Mouse (Mus musculus): ENCODE measurements around the gene Necap2.

Gene Necap2

DNA sequence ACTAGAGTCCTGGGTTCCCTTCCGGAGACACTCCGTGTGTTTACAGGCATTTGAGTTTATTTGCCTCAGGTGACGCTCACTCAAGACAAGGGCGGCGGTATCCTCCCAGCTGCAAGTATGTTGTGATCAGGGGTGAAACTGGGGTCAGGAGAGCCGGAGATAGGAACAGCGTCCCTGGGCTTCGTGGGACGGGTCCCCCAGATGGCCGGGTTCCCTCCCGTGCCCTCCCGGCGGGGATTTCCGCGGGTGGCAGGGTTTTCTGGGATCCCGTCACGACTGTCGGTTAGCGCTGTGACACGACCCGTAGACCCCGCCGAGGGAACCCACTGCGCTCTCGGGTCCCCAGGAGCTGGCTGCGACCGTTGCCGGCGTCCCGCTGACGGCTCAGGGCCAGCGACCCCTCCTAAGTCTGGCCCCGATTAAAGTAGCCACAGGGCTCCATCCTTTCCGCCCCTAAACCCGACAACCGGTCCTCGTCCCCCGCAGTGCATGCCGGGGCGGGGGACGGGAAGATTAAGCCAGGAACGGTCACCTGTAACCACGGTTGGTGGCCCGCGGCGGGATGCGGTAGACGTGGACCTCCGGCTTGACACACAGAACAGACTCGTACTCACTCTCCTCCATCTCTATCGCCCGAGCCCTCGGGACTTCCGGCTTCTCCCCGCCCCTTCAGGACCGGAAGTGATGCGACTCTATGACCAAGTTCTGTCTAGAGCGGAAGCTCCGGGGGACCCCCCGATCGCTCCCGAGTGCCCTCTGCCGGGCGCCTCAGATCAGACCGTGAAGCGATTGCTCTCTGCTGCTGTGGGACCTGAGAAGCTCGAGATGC is at the start of gene Necap2:
TSS of gene Necap2 (minus strand) at position 677 of the 829 bp plus-strand sequence.
- DNase-seq (ENCODE audit: low read depth), result peak; percentile 98

DNA sequence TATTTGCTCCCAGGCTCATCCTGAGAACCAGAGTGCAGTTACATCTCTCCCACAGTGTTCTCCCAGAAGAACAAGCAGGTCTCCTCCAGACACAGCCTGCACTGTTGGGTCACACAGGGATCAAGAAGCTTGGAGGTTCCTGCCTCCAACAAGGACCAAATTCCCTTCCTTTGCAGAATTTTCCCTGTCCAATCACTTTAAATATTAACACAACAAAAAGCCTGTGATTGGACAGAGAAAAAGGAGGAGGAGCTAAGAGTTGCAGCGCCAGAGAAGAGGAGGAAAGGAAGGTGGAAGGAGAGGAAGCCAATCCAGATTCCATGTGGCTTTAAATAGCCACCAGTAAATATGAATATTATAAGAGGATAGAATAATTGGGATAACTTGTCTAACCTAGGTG is 44.9 kb upstream of the Necap2 start:
- DNase-seq (ENCODE audit: low read depth), result no peak

DNA sequence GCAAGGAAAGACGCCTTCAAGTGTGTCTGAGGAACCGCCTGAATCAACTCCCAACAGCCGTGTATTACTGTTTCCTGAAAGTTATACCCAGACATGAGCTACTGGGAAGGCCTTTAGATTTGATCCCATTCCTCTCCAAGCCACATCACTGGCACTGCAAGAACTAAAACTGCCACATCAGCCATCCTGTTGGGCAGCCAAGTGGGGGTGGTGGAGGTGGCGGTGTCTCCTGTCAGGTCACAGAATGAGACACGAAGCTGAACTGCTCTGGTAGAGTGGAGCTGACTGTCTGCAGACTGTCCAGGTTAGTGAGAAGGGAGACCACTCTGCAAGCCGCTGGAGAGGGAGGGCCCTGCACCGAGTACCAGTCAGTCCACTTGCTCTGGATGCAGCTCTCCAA is 44.5 kb upstream of the Necap2 start:
- no peak for DNase-seq (ENCODE audit: low read depth)

DNA sequence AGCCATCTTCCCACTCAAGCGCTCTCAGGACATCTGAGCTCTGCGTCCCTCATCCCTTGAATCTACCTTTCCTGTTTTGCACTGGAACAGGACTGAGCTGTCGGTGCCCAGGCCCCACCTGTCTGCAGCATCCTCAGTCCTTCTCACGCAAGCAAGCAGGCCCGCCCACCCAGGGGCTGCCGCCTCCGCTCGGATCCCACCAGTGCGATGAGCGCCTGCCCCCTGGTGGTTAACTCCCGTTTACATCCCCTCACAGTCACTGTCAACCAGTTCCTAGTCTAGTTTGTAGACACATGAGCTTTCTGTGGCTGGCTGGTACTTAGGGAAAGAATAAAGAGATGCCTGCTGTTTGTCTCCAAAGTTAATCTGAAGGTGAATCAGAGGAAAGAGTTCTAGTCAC is 42.5 kb upstream of the Necap2 start:
- DNase-seq (ENCODE audit: low read depth), result peak; percentile 48

DNA sequence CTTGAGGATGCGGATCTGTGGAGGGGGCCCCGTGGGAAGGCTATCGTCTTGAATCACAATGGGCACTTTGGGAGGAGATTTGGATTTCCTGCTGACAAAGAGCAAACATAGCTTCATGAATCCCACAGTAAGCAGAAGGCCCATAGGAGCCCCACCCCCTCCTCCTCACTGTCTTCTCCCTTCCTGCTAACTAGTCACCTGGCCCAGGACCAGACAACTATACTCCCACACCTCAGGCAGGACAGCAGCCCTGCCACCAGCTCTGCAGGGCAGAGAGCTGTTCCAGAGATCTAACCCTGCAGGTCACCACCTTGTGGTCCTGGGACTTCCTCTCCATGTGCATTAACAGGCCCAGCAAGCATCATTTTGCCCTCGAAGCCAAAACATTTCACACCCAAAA is 40.5 kb upstream of the Necap2 start:
- no peak for DNase-seq (ENCODE audit: low read depth)

DNA sequence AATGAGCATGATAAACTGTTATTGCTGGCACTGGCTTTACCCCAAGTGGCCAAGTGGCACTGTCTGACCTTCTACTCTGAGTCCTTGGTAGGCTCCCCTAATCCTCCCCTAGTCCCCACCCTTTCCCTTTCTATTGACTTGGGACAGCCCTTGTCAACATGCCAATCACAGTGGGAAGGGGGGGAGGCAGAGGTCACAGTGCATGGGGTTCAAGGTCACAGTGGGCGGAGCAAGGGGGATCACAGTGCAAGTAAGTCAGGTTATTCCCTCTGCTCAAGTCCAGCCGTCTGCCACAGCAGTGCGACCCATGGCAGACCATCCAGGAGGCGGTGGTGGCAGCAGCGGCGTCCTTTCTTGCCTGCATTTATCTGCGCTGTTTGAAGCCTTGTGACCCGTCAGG is 37.2 kb upstream of the Necap2 start:
- no peak for DNase-seq (ENCODE audit: low read depth)

DNA sequence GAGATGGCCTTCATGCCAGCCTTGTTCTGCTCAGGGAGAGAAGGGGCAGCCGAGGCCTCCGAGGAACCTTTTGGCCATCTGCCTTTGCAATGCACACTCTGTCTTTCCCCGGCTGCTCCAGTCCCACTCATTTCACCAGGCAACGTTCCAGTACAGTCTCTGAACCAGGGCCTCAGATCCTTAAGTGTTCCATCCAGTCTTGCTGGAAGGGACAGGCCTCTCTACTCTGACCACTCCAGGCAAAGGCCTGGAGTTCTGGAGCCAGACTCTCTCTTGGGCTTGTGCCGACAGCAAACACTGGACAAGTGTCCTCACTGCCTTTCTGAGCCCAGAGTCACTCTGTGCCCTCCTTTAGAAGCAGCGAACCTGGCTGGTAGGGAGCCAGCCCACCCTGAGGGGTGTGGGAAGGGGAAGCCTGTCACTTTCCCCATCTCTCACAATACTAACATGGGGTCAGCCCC is 36.4 kb upstream of the Necap2 start:
- DNase-seq (ENCODE audit: low read depth), result no peak

DNA sequence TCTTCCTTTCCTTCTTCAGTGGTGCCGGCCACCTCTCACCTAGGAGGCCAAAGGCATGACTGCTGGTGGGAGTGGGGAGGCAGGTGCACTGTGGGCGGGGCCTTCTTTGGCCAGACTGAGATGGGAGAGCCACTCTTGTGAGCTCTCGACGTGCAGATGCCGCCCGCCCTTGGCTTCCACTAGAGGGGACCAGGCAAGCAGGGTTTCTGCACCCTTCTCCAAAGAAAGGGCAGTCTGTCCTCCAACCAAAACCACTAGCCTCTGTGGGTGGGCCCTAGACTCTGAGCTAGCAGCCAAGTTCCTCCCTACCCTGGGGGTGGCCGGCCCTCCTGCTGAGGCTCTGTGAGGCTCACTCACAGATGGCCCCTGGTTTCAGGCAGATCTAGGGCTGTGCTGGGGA is 35.7 kb upstream of the Necap2 start:
- no peak for DNase-seq (ENCODE audit: low read depth)

DNA sequence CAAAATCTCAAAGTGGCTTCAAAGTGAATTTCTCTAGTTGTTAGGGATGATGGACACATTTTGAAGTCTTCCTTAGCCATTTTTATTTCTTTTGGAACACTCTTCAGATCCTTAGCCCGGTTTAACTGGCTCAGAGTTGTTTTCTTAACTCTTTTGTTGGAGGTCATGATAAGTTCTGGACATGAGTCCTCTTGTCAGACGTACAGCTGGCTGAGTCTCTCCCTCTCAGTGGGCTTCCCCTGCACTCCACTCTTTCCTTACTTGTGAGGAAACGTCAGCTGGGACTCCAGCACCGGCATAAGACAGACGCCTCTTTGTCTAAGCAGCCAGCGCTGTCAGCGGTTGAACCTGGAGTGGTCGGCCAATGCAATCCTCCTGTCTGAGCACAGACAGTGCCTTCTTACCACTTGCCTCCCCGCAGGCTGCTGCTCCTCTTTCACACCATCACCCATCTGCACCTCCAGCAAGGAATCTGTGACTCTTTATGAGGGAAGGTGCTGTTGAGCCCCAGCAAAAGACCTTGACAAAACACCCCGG is 30.1 kb upstream of the Necap2 start:
- DNase-seq (ENCODE audit: low read depth), result no peak

DNA sequence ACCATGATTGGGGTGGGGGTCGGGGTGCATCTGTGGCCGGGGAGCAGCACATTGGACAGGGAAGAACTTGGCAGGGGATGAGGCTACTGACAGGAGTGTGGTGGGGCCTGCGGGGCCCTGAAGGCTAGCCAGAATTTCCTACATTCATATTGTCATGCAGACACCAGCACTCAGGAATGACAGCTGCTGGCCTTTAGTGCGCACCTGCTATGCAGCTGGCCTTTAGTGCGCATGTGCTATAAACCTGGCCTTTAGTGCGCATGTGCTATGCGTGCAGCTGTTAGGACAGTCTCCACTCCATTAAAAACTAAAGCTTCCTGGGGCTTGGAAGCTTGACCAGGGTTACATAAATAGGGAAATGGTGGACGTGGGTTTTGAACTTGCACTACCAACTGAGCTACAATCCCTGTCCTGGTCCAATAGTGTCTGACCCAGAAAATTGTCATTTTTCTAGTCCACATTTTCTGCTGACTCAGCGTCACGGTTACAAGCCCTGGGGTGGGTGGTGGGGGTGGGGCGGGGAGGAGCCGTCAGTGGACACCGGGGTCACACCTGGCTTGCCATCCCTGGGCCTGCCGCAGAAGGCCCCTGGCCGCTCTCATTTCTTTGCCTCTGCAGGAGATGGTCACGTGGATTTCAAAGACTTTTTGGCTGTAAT is 28.5 kb upstream of the Necap2 start:
- DNase-seq (ENCODE audit: low read depth), result no peak

DNA sequence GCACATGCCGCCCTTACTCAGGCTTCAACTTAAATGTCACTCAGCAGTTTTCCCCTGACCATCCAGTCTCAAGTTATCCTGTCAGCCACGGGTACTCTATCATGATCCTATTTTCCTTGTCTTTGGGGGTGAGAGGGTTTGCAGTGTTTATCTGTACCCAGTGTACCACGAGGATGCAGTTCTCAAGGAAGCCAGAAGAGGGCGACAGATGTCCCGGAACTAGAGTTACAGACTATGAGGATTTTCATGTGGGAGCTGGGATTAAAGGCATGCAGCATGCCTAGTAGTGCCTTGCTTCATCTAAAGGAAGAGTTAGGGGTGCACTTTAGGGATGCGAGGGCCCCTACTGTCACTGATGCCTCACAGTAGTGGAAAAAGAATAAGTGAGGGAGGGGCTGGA is 23.7 kb upstream of the Necap2 start:
- DNase-seq (ENCODE audit: low read depth), result peak; percentile 58

DNA sequence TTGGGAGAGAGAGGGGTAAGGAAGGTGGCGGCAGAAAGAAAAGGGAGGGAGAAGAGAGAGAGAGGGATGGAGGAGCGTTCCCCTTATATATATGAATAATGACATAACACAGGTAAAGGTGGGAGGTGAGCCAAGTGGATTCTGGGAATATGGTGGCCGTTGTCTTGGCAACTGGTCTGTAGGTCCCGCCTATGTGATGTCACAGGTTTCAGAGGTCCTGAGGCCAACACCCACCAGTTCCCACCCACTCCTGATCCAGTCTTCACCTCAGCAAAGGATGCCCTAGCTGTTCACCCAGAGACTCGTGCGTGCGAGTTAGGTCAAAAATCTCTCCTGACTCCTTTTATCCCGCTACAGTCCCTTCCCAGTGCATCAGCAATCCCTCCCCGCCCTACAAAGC is 23.1 kb upstream of the Necap2 start:
- DNase-seq (ENCODE audit: low read depth), result no peak

DNA sequence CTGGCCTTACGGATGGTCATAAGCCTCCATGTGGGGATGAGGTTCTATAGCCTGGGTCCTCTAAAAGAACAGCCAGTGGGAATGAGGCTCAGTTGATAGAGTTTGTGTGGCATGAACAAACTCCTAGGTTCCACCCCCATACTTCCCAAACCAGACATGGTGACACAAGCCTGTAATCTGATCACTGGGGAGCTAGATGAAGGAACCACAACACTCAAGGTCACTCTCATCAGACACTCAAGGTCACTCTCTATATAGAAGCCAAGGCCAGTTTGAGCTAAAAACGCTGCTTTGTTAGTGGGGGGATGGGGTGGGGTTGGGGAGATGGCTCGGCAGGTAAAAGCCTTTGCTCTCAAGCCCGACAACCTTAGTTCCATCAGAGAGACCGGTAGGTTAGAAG is 21.8 kb upstream of the Necap2 start:
- DNase-seq (ENCODE audit: low read depth), result no peak

DNA sequence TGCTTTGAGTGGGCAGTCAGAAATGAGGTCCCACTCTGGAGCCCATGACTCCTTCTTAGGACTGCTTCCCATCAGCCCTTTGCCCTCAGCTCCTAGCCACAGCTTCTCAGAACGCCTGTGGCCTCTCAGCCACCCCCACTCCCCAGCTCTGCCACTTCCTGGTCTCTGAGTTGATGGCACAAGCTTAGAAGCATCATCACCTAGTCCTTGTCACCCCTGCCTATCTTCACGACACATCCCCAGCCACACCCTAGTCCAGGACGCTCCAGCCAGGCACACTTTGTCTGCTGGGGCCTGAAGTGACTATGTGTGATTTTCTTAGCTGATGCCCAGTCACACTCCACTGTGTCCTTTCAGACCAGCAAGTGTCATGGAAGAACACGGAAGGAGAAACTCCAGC is 20.8 kb upstream of the Necap2 start:
- DNase-seq (ENCODE audit: low read depth), result no peak

DNA sequence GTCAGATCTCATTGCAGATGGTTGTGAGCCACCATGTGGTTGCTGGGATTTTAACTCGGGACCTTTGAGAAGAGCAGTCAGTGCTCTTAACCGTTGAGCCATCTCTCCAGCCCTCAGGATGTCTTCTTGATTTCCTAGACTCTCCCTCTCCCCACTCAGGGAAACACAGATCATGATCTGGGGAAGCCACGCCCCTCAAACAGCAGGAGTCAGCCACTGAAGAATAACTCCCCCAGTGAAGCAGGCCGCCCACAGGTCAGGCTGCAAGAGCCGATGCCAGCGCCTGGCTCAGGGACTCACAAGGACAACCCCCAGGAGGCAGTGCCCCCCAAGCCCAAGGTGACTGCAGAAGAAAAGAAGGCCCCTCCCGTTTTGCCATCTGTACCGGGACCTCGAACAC is 18.6 kb upstream of the Necap2 start:
- DNase-seq (ENCODE audit: low read depth), result no peak

DNA sequence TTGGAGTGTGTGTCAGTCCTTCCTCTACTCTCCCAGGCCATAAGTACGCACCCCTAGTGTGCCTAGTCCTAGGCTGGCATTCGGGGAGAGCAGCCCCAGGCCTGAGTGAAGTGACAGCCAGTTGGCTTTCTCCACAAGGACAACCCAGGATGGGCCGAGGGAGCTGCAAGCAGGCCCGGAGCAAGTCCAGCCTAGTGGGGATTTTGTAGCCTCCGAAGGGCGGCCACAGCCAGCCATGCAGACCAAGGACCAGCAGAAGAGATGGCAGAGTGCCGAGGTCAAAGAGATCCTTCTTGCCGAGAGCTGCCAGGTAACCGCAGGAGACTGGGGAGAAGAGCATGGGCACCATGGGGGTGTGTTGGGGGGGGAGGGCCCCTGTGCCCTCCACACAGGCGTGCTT is 16.9 kb upstream of the Necap2 start:
- DNase-seq (ENCODE audit: low read depth), result no peak

DNA sequence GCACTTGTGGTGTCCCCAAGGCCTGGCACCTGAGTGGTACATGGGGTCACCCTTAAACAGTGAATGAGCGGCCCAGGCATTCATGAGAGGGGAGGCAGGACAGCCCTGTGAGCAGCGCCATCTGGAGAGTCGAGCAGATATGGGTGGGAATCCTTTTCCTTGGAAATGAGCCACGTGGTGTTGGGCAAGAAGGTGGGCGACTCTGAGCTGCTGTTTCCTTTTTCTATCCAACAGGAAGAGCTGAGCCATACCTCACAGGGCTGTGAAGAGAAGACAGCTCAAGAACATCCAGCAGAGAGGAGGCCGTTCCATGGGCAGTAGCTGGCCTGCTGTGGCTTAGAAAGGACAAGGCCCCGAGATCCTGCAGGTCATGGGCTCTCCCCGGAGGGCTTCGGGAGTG is 10.6 kb upstream of the Necap2 start:
- no peak for DNase-seq (ENCODE audit: low read depth)

DNA sequence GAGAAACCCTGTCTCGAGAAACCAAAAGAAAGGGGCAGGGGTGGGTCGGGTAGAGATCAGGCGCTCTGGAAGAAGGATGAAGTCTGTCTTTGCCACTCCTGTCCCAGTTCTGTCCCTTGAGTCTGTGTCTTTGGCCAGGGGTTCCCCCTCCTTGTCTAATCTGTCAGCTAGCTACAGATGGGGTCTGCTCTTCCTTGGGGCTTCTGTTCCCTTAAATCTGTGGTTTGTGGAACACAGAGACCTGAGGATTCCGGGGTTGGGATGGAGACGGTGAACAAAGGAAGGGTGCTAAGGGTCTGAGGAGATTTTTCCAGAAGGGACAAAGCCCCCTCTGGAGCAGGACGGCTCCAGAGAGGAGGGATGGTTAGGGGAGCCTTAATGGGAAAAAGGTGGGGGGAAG is 9.9 kb upstream of the Necap2 start, which contains the start of gene Spata21:
TSS of gene Spata21 (plus strand) at position 301 of the 400 bp plus-strand sequence.
- no peak for DNase-seq (ENCODE audit: low read depth)

DNA sequence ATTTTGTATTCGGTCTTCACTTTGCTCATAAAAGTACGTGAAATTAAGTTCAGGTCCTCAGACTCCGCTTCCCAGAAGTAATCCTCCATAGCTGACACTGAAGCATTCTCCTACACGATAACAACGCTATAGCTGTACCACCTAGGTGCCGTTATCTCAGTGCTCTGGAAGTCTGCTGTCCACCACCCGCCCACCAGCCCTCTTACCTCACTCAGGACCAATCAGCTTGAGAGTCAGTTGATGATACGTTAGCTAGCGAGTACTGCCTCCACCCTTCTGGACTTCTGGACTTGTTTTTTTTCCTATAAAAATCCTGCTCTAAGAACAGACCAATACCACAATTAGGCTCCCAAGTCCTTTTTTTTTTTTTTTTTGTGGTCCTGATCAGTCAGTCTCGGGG is 8.7 kb upstream of the Necap2 start:
- no peak for DNase-seq (ENCODE audit: low read depth)

DNA sequence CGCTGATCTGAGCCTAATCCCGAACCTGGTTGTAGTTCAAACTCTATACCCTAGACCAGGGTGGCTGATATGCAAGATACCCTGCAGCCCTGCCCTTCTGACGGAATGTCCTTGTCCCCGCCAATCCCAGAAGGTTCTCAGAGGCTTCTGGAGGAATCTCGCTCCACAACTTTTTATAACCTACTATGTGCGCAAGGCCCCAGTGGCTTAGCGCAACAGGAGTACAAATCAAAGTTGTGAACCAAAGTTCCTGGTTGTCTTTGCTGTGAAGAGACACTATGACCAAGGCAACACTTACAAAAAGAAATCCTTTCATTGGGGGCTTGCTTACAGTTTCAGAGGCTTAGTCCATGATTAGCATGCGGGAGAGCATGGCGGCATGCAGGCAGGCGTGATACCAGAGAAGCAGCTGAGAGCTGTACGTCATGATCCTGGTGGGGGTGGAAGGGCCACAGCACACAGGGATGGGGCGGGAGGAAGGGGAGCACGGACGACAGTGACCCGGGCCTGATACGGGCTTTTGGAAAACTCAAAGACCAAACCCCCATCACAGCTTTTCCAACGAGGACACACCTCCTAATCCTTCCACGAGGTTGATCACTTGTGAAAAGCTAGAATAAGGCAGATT is 467 bp upstream of the Necap2 start:
- no peak for DNase-seq (ENCODE audit: low read depth)

DNA sequence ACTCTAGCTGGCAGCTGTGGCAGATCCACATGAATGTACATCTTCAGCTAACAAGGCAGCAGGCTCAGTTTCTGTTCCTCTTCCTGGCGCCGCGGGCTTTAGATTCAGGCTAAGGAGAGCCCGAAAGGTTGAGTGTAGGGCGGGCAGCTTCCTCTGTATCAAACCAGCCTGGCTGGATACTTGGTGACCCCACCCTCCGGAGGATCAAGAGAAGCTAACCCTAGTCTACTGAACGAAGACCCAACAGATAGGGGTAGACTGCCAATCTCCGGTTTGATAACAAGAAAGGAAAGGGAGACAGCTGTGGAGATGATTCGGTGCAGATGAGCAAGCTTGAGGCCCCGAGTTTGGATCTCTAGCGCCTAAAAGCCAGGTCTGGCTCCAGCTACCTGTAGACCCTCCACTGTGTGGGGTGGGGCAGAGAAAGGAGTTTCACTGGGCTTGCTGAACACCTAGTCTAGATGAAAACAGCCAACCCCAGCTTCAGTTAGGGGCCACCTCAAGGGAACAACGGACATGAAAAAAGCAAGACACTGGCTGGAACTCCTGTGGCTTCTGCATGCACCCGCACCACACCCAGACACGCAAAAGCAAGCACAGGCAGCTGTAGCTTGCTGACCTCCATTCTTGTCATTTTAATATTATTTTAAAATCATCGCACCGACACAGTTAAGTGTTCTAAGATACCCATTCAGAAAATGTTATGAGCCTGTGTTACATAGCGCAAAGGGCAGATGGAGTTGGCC is 1.2 kb downstream of the Necap2 start:
- peak; percentile 46 for DNase-seq (ENCODE audit: low read depth)

DNA sequence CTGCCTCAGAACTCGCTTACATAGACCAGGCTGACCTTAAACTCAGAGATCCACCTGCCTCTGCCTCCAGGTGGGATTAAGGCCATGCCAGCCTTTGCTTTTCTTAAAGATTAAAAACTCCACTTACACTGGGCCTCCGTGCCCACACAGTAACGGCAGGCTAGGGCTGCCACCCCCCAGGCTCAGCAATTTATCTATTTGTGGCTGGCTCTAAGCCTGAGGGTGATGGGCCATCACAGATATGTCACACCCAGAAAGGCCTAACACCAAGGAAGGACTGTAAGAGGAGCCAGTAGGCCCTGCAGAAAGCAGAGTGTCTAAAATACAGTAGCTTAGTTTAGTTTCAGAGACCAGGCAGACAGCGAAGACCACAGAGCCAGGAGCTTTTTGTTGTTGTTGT is 4.0 kb downstream of the Necap2 start:
- DNase-seq (ENCODE audit: low read depth), result no peak

All from induced T-regulatory cell, adult 2 months (primary cell).